Mouse (Mus musculus): Measurements from ENCODE around the gene Lect2. TPM values are rescaled to one million over a fixed set of nuclear protein-coding genes. Genes with fewer than 3 reads are reported as not detected.

Gene Lect2
- polyA plus RNA-seq (2012; rRNA removed), result 27.4 and 40.3 TPM in 2 replicates

GRCm38 (mm10) chr13:56548401-56548800 lies at the start of gene Lect2:
Gene Lect2, minus strand, starts transcription at chr13:56548502.

DNA sequence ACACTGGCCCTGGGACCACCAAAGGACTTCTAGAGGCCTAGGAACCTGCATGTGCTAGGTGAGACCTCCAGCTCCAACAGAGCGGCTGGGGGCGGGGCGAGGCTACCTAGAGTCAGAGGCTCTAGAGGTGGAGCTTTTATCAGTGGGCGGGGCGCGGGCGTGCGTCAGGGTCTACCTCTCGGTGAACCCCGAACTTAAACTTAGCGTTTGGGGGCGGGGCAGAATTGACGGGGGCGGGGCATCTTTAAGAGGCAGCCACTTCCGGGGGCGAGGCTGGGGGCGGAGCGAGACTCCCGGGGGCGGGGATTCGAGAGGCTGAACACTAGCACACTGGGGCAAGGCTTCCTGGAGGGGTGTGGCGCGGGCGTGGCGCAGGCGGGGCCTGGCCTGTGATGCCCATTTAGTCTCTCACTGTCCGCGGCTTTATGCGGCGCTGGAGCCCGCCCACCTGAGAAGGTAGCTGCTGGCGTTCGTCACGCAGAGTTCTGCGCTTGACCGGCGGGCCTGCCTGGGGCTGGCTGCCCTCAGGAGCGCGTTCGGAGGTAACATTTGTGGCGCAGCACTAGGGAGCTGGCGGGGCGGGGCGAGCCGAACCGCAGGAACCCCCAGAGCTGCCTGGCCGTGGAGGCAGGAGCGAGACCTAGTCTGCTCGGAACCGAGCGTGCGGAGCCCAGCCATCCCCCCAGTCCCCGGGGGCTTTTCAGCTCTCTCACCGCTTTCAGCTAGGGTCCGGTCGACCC lies 26.1 kb downstream of the Lect2 start, which contains the start of gene Fbxl21:
Gene Fbxl21 (plus strand): TSS at position 392 of the 740 bp plus-strand sequence.

Other genes with a start within 250 kb of the Lect2 start
- gene Gm3045, start 121.9 kb downstream of the Lect2 start, polyA plus RNA-seq (2012; rRNA removed), result not detected in 2 replicates
- 1.4 and 2.4 TPM in 2 replicates for gene Slc25a48, start 110.1 kb downstream of the Lect2 start, polyA plus RNA-seq (2012; rRNA removed)
- not detected in 2 replicates for gene Il9, start 66.3 kb downstream of the Lect2 start, polyA plus RNA-seq (2012; rRNA removed)
- gene Fbxl21, start 26.0 kb downstream of the Lect2 start, polyA plus RNA-seq (2012; rRNA removed), result 0.71 and 0.77 TPM in 2 replicates
- gene Tgfbi, start 61.0 kb upstream of the Lect2 start, polyA plus RNA-seq (2012; rRNA removed), result 11.3 and 13.9 TPM in 2 replicates
- 6.0 and 6.2 TPM in 2 replicates for gene Smad5, start 154.5 kb upstream of the Lect2 start, polyA plus RNA-seq (2012; rRNA removed)
- gene Gm45623, start 205.3 kb upstream of the Lect2 start, polyA plus RNA-seq (2012; rRNA removed), result 0.03 TPM in 1 of 2 replicates, not detected in the other

All from liver, embryonic 18 days (tissue).